Mouse (Mus musculus) liver, postnatal 0 days (tissue): ENCODE measurements around the gene Gpx7. TPM values are rescaled to one million over a fixed set of nuclear protein-coding genes. Genes with fewer than 3 reads are reported as not detected.
A peak's percentile ranks its signal among the peaks of the same experiment; 100 is the strongest.

Experiments
- ATAC-seq: fragments of 200-750 bp; cut with Nextera tagmentation; 2 replicates; pipeline ENCODE4 v1.8.0; 2017; ENCODE audit warnings: mild to moderate bottlenecking, moderate library complexity
- DNase-seq: peaks from one replicate; pipeline ENCODE4 v3.0.0-alpha.2; 2016
- H3K27ac ChIP-seq: fragments of 300-500 bp; sonication (generic); 2 replicates; pipeline ENCODE4 v1.5.1; 2014; ENCODE audit warnings: antibody characterized with exemption, moderate library complexity, mild to moderate bottlenecking, low read depth
- H3K27me3 ChIP-seq: fragments of 300-500 bp; sonication (generic); 2 replicates; pipeline ENCODE4 v1.6.1; 2014; ENCODE audit warnings: low read length, control low read depth, mixed read lengths; ENCODE audit not compliant: insufficient read depth
- H3K36me3 ChIP-seq: fragments of 300-500 bp; sonication (generic); replicated peaks from 2 replicates; pipeline ENCODE4 v1.6.1; 2014; ENCODE audit warnings: mild to moderate bottlenecking, control low read depth, low read length, moderate library complexity, mixed read lengths; ENCODE audit not compliant: insufficient read depth
- H3K4me1 ChIP-seq: fragments of 300-500 bp; sonication (generic); 2 replicates; pipeline ENCODE4 v1.6.1; 2014; ENCODE audit warnings: antibody characterized with exemption, mild to moderate bottlenecking, control low read depth; ENCODE audit not compliant: insufficient read depth
- H3K4me2 ChIP-seq: fragments of 300-500 bp; sonication (generic); 2 replicates; pipeline ENCODE4 v1.6.1; 2014; ENCODE audit warnings: low read depth, mild to moderate bottlenecking, low read length, moderate library complexity, mixed read lengths
- H3K4me3 ChIP-seq: fragments of 300-500 bp; sonication (generic); 2 replicates; pipeline ENCODE4 v1.5.1; 2014; ENCODE audit warnings: low read depth, low read length
- H3K9ac ChIP-seq: fragments of 300-500 bp; sonication (generic); replicated peaks from 2 replicates; pipeline ENCODE4 v1.6.1; 2014; ENCODE audit warnings: mild to moderate bottlenecking, moderate library complexity
- H3K9me3 ChIP-seq: fragments of 300-500 bp; sonication (generic); 2 replicates; pipeline ENCODE4 v1.6.1; 2016; ENCODE audit warnings: mild to moderate bottlenecking, control low read depth, low read length, mixed read lengths
- CTCF ChIP-seq: sonication (generic); IDR thresholded peaks from 2 replicates; pipeline ENCODE4 v1.5.1; 2016; ENCODE audit warnings: antibody characterized with exemption, low read depth
- EP300 ChIP-seq: IDR thresholded peaks from 2 replicates; pipeline ENCODE4 v1.6.1; 2016; ENCODE audit warnings: antibody characterized with exemption, low read depth, mild to moderate bottlenecking
- WGBS: fragments of 180-500 bp; shearing (Covaris S2); extraction: QIAGEN DNeasy Blood & Tissue Kit; methylation state at CpG from one replicate; pipeline ENCODE4 v1.1.7; 2014; ENCODE audit not compliant: insufficient replicate concordance; 5-methylcytosine and 5-hydroxymethylcytosine counted together
- polyA plus RNA-seq: library from polyadenylated mRNA; unstranded; fragments of >200 nt; fragmentation: Nextera tagmentation; extraction: Ambion mirVana; gene quantifications from 2 replicates; pipeline ENCODE4 v1.2.1, GENCODE M21; 2015

Gpx7 gene
- polyA plus RNA-seq, 1 experiment from 2014 or later, result 15.6 TPM

DNA sequence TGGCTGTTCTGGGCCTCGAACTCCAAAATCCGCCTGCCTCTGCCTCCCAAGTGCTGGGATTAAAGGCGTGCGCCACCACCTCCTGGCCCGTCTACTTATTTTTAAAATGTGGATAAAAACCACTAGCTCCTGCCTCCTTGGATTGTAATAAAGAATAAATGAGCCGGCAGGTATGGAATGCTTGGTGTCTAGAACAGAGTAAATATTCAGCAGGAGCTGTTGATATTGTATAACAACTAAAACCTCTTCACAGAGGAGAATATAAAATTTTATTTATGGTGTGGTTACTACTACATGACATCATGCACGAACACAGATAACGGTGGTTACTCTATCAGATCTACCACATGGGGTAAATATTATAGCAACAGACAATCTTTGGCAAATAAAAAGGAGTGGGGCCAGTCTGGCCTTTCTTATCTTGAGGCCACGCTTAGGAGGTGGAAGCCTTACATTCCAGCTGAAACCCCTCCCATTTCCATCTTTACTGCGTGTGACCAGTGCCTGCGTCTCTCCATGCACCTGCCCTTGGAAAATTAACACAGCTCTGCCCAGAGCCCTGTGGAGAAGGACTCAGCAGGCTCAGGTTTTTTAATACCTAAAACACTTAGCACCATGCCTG is 21.1 kb upstream of the Gpx7 start:
- ATAC-seq, result no peak
- no peak for TF ChIP-seq EP300
- no peak for TF ChIP-seq CTCF
- 50% methylated on average over 11 of the region's 11 CpGs for WGBS
- Histone ChIP-seq H3K9ac (no peak overlapping the region), H3K36me3 (no peaks in the 10 kb centered on the region), H3K27me3 (0 out of 2 replicates have a peak, but pooled peaks cover 3% of the 10 kb centered on the region), H3K4me2 (no peak overlapping the region), H3K4me3 (no peak overlapping the region), H3K4me1 (peaks cover 23% of the 10 kb centered on the region), H3K27ac (no peak overlapping the region), H3K9me3 (no peaks in the 10 kb centered on the region)
- DNase-seq, result no peak

DNA sequence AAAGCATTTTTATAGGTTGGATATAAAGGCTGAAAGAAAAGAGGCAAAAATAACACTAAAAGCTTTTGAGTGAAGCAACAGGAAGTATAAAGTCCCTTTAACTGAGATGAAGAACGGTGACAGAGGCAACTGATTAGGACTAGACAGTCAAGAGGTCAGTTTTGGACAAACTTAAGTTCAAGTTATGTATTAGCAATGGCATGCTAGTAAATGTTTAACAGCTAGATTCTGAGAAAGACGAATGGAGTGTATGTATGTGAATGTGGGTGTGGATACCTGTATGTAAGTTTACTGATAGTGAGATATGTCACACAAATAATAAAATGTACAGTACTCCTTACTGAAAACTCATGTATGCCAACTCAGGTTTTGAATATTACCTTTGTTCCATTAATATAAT is 17.8 kb upstream of the Gpx7 start:
- Histone ChIP-seq H3K9ac (no peak overlapping the region), H3K4me2 (peak overlapping the region; percentile 18; the same call in 1 of the 2 replicates), H3K4me3 (no peak overlapping the region), H3K9me3 (no peaks in the 10 kb centered on the region), H3K27me3 (no peaks in the 10 kb centered on the region), H3K4me1 (peaks cover 20% of the 10 kb centered on the region), H3K36me3 (no peaks in the 10 kb centered on the region), H3K27ac (peak overlapping the region; percentile 60; the same call in 1 of the 2 replicates)
- no peak for DNase-seq
- ATAC-seq, result peak; percentile 53; the same call in 1 of the 2 replicates
- TF ChIP-seq EP300 (no peak), CTCF (no peak)
- WGBS, result 40% methylated on average over 2 of the region's 2 CpGs

DNA sequence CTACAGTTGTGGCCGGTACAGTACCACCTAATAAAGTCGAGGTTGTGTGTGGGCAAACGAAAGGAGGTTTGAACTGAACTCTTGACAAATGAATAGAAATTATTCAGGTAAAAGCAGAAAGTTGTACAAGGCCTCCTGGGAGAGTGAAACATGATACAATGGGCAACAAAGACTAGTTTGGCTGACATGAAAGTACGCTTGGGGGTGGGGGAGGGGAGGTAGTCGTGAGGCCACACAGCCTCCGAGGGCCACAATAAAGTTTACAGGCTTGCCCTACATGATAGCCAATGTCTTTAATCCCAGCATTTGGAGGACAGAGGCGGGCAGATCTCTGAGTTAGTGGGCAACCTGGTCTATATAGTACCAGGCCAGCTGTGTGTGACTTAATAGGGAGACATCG is 860 bp upstream of the Gpx7 start:
- H3K4me2 ChIP-seq, result peak overlapping the region; percentile 79; the same call in 1 of the 2 replicates
- H3K36me3 ChIP-seq, result no peaks in the 10 kb centered on the region
- H3K4me1 ChIP-seq, result peaks cover 7% of the 10 kb centered on the region; the same call in 1 of the 2 replicates
- H3K4me3 ChIP-seq, result no peak overlapping the region
- ATAC-seq, result no peak
- WGBS, result 50% methylated on average over 8 of the region's 8 CpGs
- H3K9me3 ChIP-seq, result no peaks in the 10 kb centered on the region
- no peak overlapping the region for H3K27ac ChIP-seq
- no peak overlapping the region for H3K9ac ChIP-seq
- H3K27me3 ChIP-seq, result 0 out of 2 replicates have a peak, but pooled peaks cover 8% of the 10 kb centered on the region
- no peak for DNase-seq
- TF ChIP-seq EP300 (no peak), CTCF (no peak)

DNA sequence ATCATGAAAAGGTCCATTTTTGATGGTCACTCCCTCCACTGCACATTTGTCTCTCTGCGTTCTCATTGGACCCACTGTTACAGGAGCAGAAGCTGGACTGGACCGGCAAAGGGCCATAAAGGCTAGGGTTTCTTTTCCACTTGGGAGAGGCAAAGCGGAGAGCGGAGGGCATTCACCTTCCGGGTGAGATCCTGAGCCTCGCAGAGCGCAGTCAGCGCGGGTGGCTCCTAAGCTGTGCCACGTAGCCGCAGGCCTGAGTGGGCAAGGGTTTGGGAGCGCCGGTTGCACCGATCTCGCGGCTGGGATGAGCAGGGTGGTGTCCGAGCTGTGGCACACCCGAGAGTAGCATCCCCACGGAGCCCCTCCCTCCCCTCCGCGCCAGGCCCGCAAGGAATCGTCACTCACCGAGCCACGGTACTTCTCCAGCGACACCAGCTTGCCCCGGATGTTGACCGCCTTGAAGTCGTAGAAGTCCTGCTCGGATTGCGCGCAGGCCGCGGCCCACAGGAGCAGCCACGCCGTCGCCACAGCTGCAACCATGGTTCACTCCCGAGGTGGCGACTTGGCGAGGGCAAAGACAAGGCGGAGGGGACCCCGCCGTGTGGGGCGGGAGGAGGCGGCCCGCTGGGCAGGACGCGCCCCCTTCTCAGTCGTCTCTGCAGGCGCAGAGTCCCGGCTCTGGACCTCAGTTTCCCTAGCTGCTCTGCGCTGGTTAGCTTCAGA is 462 bp downstream of the Gpx7 start:
- 4% methylated on average over 52 of the region's 52 CpGs for WGBS
- DNase-seq, result peak; percentile 47
- peak; percentile 73 for ATAC-seq

DNA sequence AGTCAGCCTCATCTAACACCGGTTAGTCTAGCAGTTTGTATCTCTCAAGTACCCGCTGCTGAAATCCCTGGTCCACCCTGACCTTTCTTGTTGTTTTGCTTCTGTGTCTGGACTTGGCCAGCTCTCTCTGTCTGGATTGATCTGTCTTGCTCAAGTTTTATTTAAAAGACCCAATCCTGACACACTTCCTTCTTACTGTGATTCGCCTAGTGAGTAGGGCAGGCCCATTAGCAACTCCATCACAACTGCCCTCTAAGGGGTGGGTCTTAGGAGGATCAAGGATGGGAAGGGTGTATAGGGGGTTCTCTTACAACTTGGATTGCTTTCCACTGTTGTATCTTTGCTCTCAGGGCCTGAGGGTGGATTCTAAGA is 1.0 kb downstream of the Gpx7 start:
- Histone ChIP-seq H3K4me2 (peak overlapping the region; percentile 79), H3K4me3 (peak overlapping the region; percentile 53), H3K27ac (peak overlapping the region; percentile 90), H3K9ac (no peak overlapping the region), H3K27me3 (0 out of 2 replicates have a peak, but pooled peaks cover 8% of the 10 kb centered on the region), H3K36me3 (no peaks in the 10 kb centered on the region), H3K9me3 (no peaks in the 10 kb centered on the region), H3K4me1 (peaks cover 7% of the 10 kb centered on the region; the same call in 1 of the 2 replicates)
- peak; percentile 31 for DNase-seq
- TF ChIP-seq EP300 (0 out of 2 replicates have a peak, but pooled peaks have one; percentile 15), CTCF (no peak)
- WGBS, result 52% methylated on average over 3 of the region's 3 CpGs
- peak; percentile 90 for ATAC-seq

More for the DNA sequence above, 462 bp downstream of the Gpx7 start:
- Histone ChIP-seq H3K9me3 (no peaks in the 10 kb centered on the region), H3K4me3 (peak overlapping the region; percentile 53), H3K36me3 (no peaks in the 10 kb centered on the region), H3K4me1 (peaks cover 7% of the 10 kb centered on the region; the same call in 1 of the 2 replicates), H3K9ac (peak overlapping the region; percentile 75), H3K4me2 (peak overlapping the region; percentile 79), H3K27ac (peak overlapping the region; percentile 90), H3K27me3 (0 out of 2 replicates have a peak, but pooled peaks cover 8% of the 10 kb centered on the region)
- TF ChIP-seq EP300 (no peak), CTCF (no peak)

DNA sequence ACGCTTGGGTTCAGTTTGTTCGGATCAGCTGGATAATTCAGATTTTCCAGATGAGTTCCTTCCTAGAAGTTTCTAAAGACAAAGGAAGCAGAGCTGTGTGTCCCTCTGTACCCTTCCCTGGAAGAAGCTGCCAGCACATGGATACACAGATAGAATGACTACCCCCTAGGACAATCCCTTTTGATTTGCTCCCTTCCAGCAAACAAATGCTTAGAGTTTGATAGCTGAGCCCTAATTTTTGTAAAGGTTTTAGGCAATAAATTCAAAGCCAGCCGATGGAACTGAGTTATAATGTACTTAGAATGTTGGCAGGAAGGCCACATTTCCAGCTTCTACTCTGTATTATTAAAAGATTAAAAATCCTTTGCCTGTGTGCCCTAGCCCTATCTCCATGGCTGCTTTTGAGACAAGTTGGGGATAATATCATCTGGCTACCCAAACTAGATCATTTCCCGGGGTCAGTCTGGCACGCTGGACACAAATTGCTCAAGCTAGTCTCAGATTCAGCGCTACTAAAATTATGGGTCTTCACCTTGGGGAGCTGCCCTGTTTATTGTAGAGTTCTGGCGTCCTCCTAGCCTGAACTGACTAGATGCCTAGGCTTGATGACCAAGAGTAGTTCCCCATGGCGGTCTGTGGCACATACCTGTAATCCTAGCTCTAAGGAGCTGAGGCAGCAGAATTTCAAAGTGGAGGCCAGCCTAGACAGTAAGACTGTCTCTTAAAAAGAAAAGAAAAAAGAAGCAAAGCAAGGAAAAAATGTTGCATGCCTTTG is 2.7 kb downstream of the Gpx7 start:
- no peak overlapping the region for H3K4me3 ChIP-seq
- H3K9me3 ChIP-seq, result no peaks in the 10 kb centered on the region
- DNase-seq (no peak), ATAC-seq (no peak)
- H3K9ac ChIP-seq, result no peak overlapping the region
- no peak overlapping the region for H3K27ac ChIP-seq
- 0 out of 2 replicates have a peak, but pooled peaks cover 8% of the 10 kb centered on the region for H3K27me3 ChIP-seq
- H3K4me2 ChIP-seq, result no peak overlapping the region
- peaks cover 7% of the 10 kb centered on the region; the same call in 1 of the 2 replicates for H3K4me1 ChIP-seq
- WGBS, result 82% methylated on average over 8 of the region's 8 CpGs
- H3K36me3 ChIP-seq, result no peaks in the 10 kb centered on the region
- TF ChIP-seq CTCF (no peak), EP300 (no peak)
